Mouse (Mus musculus) liver, embryonic 16.5 days (tissue): ENCODE measurements around the gene Ercc6l2. TPM values are rescaled to one million over a fixed set of nuclear protein-coding genes. Genes with fewer than 3 reads are reported as not detected.

ENCODE experiments used
- ATAC-seq: fragments of 200-750 bp; cut with Nextera tagmentation; 2 replicates; pipeline ENCODE4 v1.8.0; 2017; ENCODE audit warnings: low read depth, mild to moderate bottlenecking, moderate number of reproducible peaks, moderate library complexity
- H3K27ac ChIP-seq: fragments of 300-500 bp; sonication (generic); 2 replicates; pipeline ENCODE4 v1.5.1; 2014; ENCODE audit warnings: mild to moderate bottlenecking, low read length
- H3K27me3 ChIP-seq: fragments of 300-500 bp; sonication (generic); 2 replicates; pipeline ENCODE4 v1.6.1; 2014; ENCODE audit warnings: low read depth, low read length, mixed read lengths; ENCODE audit not compliant: control insufficient read depth, insufficient read depth
- H3K36me3 ChIP-seq: fragments of 300-500 bp; sonication (generic); 2 replicates; pipeline ENCODE4 v1.6.1; 2014; ENCODE audit warnings: mild to moderate bottlenecking; ENCODE audit not compliant: control insufficient read depth, insufficient read depth
- H3K4me1 ChIP-seq: fragments of 300-500 bp; sonication (generic); 2 replicates; pipeline ENCODE4 v1.6.1; 2014; ENCODE audit warnings: low read depth, low read length, mixed read lengths; ENCODE audit not compliant: control insufficient read depth
- H3K4me2 ChIP-seq: fragments of 300-500 bp; sonication (generic); 2 replicates; pipeline ENCODE4 v1.6.1; 2014; ENCODE audit warnings: low read depth, low read length, mixed read lengths
- H3K4me3 ChIP-seq: fragments of 300-500 bp; sonication (generic); 2 replicates; pipeline ENCODE4 v1.5.1; 2014; ENCODE audit warnings: low read depth, mild to moderate bottlenecking, low read length
- H3K9ac ChIP-seq: fragments of 300-500 bp; sonication (generic); 2 replicates; pipeline ENCODE4 v1.6.1; 2014; ENCODE audit warnings: low read depth, low read length
- H3K9me3 ChIP-seq: fragments of 300-500 bp; sonication (generic); replicated peaks from 2 replicates; pipeline ENCODE4 v1.6.1; 2016; ENCODE audit warnings: low read length; ENCODE audit not compliant: control insufficient read depth
- WGBS: fragments of 180-500 bp; shearing (Covaris S2); extraction: QIAGEN DNeasy Blood & Tissue Kit; methylation state at CpG from one replicate; pipeline ENCODE4 v1.1.7; 2014; ENCODE audit not compliant: insufficient replicate concordance; 5-methylcytosine and 5-hydroxymethylcytosine counted together
- polyA plus RNA-seq: library from polyadenylated mRNA; unstranded; fragments of >200 nt; fragmentation: Nextera tagmentation; extraction: Ambion mirVana; gene quantifications from 2 replicates; pipeline ENCODE4 v1.2.1, GENCODE M21; 2015

The Ercc6l2 gene
- polyA plus RNA-seq, 1 experiment from 2014 or later: 7.7 TPM

- ATAC-seq: no peak
- Histone ChIP-seq H3K4me1 (no peaks in the 10 kb centered on the region), H3K9ac (no peak overlapping the region), H3K36me3 (no peaks in the 10 kb centered on the region), H3K4me3 (no peak overlapping the region), H3K9me3 (no peaks in the 10 kb centered on the region), H3K4me2 (no peak overlapping the region), H3K27me3 (no peaks in the 10 kb centered on the region), H3K27ac (no peak overlapping the region)
- WGBS: 73% methylated on average over 4 of the region's 4 CpGs
These were observed 91.5 kb downstream of the Ercc6l2 start for GRCm38 (mm10) chr13:63906516-63906915.

- no peak overlapping the region for H3K4me3 ChIP-seq
- H3K4me2 ChIP-seq: no peak overlapping the region
- H3K27me3 ChIP-seq: no peaks in the 10 kb centered on the region
- no peak overlapping the region for H3K27ac ChIP-seq
- ATAC-seq: no peak
- 51% methylated on average over 4 of the region's 4 CpGs for WGBS
- H3K9ac ChIP-seq: no peak overlapping the region
- no peaks in the 10 kb centered on the region for H3K9me3 ChIP-seq
- no peaks in the 10 kb centered on the region; the same call in 1 of the 2 replicates for H3K4me1 ChIP-seq
- H3K36me3 ChIP-seq: no peaks in the 10 kb centered on the region
These were observed 92.4 kb downstream of the Ercc6l2 start for GRCm38 (mm10) chr13:63907437-63907836.

- Histone ChIP-seq H3K9ac (no peak overlapping the region), H3K27me3 (no peaks in the 10 kb centered on the region), H3K27ac (no peak overlapping the region), H3K36me3 (no peaks in the 10 kb centered on the region), H3K4me3 (no peak overlapping the region), H3K4me1 (no peaks in the 10 kb centered on the region; the same call in 1 of the 2 replicates), H3K4me2 (no peak overlapping the region), H3K9me3 (no peaks in the 10 kb centered on the region)
- 47% methylated on average over 5 of the region's 5 CpGs for WGBS
- ATAC-seq: no peak
These were observed 95.2 kb downstream of the Ercc6l2 start for GRCm38 (mm10) chr13:63910141-63910804.

- no peak overlapping the region for H3K4me2 ChIP-seq
- H3K9me3 ChIP-seq: no peaks in the 10 kb centered on the region
- no peak overlapping the region for H3K27ac ChIP-seq
- 59% methylated on average over 3 of the region's 3 CpGs for WGBS
- no peak overlapping the region for H3K9ac ChIP-seq
- no peaks in the 10 kb centered on the region for H3K27me3 ChIP-seq
- H3K4me3 ChIP-seq: no peak overlapping the region
- no peaks in the 10 kb centered on the region for H3K36me3 ChIP-seq
- no peak for ATAC-seq
- H3K4me1 ChIP-seq: no peaks in the 10 kb centered on the region; the same call in 1 of the 2 replicates
These were observed 96.6 kb downstream of the Ercc6l2 start for GRCm38 (mm10) chr13:63911617-63912016.

GRCm38 (mm10) chr13:63913136-63913535 lies 98.1 kb downstream of the Ercc6l2 start:
- ATAC-seq: no peak
- Histone ChIP-seq H3K4me2 (no peak overlapping the region), H3K4me3 (no peak overlapping the region), H3K9ac (no peak overlapping the region), H3K36me3 (no peaks in the 10 kb centered on the region), H3K9me3 (no peaks in the 10 kb centered on the region), H3K27me3 (no peaks in the 10 kb centered on the region), H3K27ac (no peak overlapping the region), H3K4me1 (peaks cover 3% of the 10 kb centered on the region)
- WGBS: 71% methylated on average over 6 of the region's 6 CpGs

GRCm38 (mm10) chr13:63915176-63915575 lies 100.1 kb downstream of the Ercc6l2 start:
- Histone ChIP-seq H3K36me3 (no peaks in the 10 kb centered on the region), H3K9ac (no peak overlapping the region), H3K4me3 (no peak overlapping the region), H3K27me3 (no peaks in the 10 kb centered on the region), H3K4me2 (no peak overlapping the region), H3K9me3 (no peaks in the 10 kb centered on the region), H3K4me1 (peaks cover 3% of the 10 kb centered on the region), H3K27ac (no peak overlapping the region)
- no peak for ATAC-seq
- WGBS: 46% methylated on average over 3 of the region's 3 CpGs

GRCm38 (mm10) chr13:63915684-63916083 lies 100.6 kb downstream of the Ercc6l2 start:
- Histone ChIP-seq H3K27ac (no peak overlapping the region), H3K9me3 (no peaks in the 10 kb centered on the region), H3K27me3 (no peaks in the 10 kb centered on the region), H3K36me3 (no peaks in the 10 kb centered on the region), H3K4me3 (no peak overlapping the region), H3K4me2 (no peak overlapping the region), H3K4me1 (peaks cover 3% of the 10 kb centered on the region), H3K9ac (no peak overlapping the region)
- no peak for ATAC-seq
- 14% methylated on average over 1 of the region's 1 CpGs for WGBS

GRCm38 (mm10) chr13:63916568-63916967 lies 101.5 kb downstream of the Ercc6l2 start:
- H3K27me3 ChIP-seq: no peaks in the 10 kb centered on the region
- H3K9me3 ChIP-seq: no peaks in the 10 kb centered on the region
- peaks cover 3% of the 10 kb centered on the region for H3K4me1 ChIP-seq
- H3K27ac ChIP-seq: no peak overlapping the region
- ATAC-seq: no peak
- H3K4me3 ChIP-seq: no peak overlapping the region
- H3K9ac ChIP-seq: no peak overlapping the region
- WGBS: 70% methylated on average over 8 of the region's 8 CpGs
- no peak overlapping the region for H3K4me2 ChIP-seq
- H3K36me3 ChIP-seq: no peaks in the 10 kb centered on the region

GRCm38 (mm10) chr13:63917198-63917767 lies 102.2 kb downstream of the Ercc6l2 start:
- no peak overlapping the region for H3K4me2 ChIP-seq
- no peak overlapping the region for H3K4me3 ChIP-seq
- no peaks in the 10 kb centered on the region for H3K27me3 ChIP-seq
- no peak overlapping the region for H3K9ac ChIP-seq
- H3K9me3 ChIP-seq: no peaks in the 10 kb centered on the region
- 29% methylated on average over 11 of the region's 11 CpGs for WGBS
- H3K36me3 ChIP-seq: no peaks in the 10 kb centered on the region
- peaks cover 3% of the 10 kb centered on the region for H3K4me1 ChIP-seq
- peak; percentile 51; the same call in 1 of the 2 replicates for ATAC-seq
- peak overlapping the region; percentile 18; the same call in 1 of the 2 replicates for H3K27ac ChIP-seq
